Mouse (Mus musculus): ENCODE measurements around the gene Olfr352. TPM values are rescaled to one million over a fixed set of nuclear protein-coding genes. Genes with fewer than 3 reads are reported as not detected.

The Olfr352 gene
- polyA plus RNA-seq (2016; fragmentation: Nextera tagmentation; extraction: Ambion mirVana), result not detected in 2 replicates

DNA sequence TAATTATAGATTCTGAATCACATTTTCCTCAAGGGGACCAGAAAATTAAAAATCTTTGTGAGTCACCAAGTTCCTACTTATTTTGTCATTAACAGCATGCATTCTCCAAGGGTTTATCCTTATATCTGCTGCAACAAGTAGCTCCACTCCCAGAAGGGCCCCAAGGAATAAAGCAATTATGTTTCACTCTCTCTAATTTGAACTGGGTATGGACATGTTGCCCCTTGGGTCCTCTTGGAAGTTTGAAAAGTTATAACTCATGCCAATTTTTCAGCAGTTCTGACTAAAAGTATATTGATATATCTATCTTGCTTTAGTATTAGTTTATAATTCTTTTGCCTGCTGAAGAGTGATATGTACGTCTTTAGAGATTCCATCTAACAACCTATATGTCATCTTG lies at the start of gene Olfr352:
Olfr352 (plus strand) TSS at position 301 of the 400 bp plus-strand sequence.
- no peaks in the 10 kb centered on the region for H3K36me3 ChIP-seq
- no peak within 1 kb of the TSS for H3K27ac ChIP-seq
- H3K27me3 ChIP-seq (ENCODE audit: insufficient read depth, poor library complexity, severe bottlenecking), result no peaks in the 10 kb centered on the region
- H3K4me1 ChIP-seq, result no peaks in the 10 kb centered on the region
- H3K9me3 ChIP-seq, result peaks cover 10% of the 10 kb centered on the region; the same call in 1 of the 2 replicates
- 75% methylated on average over 1 of the region's 1 CpGs for WGBS
- H3K4me3 ChIP-seq, result no peak within 1 kb of the TSS
- no peak for DNase-seq (ENCODE audit: low spot score)

DNA sequence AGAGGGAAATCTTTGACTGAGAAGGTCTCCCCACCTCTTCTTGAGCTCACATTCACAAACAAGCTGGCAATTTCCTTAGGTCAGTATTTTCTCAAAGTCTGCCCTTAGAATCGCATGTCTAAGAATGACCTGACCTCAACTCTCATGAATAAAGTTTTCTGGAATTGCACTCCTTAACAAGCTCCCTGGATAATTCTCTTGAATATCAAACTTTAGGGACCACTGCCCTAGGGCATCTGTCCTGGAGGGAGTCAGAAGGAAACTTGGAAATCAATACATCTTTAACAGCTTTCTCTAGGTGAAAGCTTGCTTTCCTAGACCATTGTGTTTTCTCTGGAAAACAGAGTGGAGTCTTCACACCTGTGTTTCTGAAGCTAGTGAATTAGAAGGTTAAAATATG lies 22.2 kb upstream of the Olfr352 start, which contains the start of gene Olfr350:
Olfr350 (plus strand) TSS at position 301 of the 400 bp plus-strand sequence.
- no peaks in the 10 kb centered on the region for H3K4me1 ChIP-seq
- no peaks in the 10 kb centered on the region for H3K27me3 ChIP-seq (ENCODE audit: insufficient read depth, poor library complexity, severe bottlenecking)
- H3K36me3 ChIP-seq, result no peaks in the 10 kb centered on the region
- no peak within 1 kb of the TSS for H3K27ac ChIP-seq
- H3K9me3 ChIP-seq, result peaks cover 16% of the 10 kb centered on the region; the same call in 1 of the 2 replicates
- H3K4me3 ChIP-seq, result no peak within 1 kb of the TSS
- DNase-seq (ENCODE audit: low spot score), result no peak
- 80% methylated on average over 1 of the region's 1 CpGs for WGBS

DNA sequence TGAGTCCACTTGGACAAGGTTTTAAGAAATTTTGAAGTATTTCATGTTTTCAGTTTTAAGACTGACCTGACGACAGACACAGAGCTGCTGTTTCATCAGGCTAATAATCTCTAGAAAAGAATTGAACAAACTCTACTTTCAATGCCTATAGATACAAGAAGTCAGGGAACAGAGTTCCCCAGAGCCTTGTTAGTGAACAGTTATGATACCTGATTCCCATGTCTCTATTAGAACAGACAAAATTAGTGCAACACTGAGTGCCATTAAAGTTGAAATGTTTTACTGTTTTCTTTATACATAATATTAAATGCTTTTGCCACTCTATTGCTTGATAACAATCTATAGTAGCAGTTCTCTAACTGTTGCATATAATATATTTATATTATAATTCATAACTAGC lies 5.7 kb upstream of the Olfr352 start, which contains the start of gene Olfr351:
Olfr351 (minus strand) TSS at position 101 of the 400 bp plus-strand sequence.
- no peak within 1 kb of the TSS for H3K27ac ChIP-seq
- 75% methylated on average over 1 of the region's 1 CpGs for WGBS
- H3K4me3 ChIP-seq, result no peak within 1 kb of the TSS
- H3K36me3 ChIP-seq, result no peaks in the 10 kb centered on the region
- DNase-seq (ENCODE audit: low spot score), result no peak
- H3K9me3 ChIP-seq, result peaks cover 4% of the 10 kb centered on the region; the same call in 1 of the 2 replicates
- no peaks in the 10 kb centered on the region for H3K4me1 ChIP-seq
- no peaks in the 10 kb centered on the region for H3K27me3 ChIP-seq (ENCODE audit: insufficient read depth, poor library complexity, severe bottlenecking)

DNA sequence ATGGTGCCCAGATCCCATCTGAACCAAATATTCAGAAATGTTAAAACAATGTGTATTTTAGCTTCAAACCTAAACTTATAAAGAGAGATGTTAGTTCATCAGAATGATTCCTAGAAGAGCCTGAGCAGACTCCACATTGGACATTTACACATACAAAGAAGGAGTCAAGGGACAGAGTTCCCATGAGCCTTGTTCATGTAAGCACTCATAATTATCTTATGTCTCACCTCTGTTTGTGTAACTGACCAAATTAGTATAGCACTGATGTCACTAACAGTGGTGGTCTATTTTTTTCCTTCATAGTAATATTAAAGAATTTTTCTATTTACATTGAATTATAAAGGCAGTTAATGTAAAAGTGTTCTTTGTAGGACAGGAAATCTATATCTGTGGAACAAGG lies 24.6 kb downstream of the Olfr352 start, which contains the start of gene Olfr353:
Olfr353 (minus strand) TSS at position 101 of the 400 bp plus-strand sequence.
- no peak within 1 kb of the TSS for H3K27ac ChIP-seq
- H3K4me3 ChIP-seq, result no peak within 1 kb of the TSS
- no peaks in the 10 kb centered on the region for H3K27me3 ChIP-seq (ENCODE audit: insufficient read depth, poor library complexity, severe bottlenecking)
- no peaks in the 10 kb centered on the region for H3K4me1 ChIP-seq
- H3K9me3 ChIP-seq, result 0 out of 2 replicates have a peak, but pooled peaks cover 8% of the 10 kb centered on the region
- no peaks in the 10 kb centered on the region for H3K36me3 ChIP-seq
- DNase-seq (ENCODE audit: low spot score), result no peak

DNA sequence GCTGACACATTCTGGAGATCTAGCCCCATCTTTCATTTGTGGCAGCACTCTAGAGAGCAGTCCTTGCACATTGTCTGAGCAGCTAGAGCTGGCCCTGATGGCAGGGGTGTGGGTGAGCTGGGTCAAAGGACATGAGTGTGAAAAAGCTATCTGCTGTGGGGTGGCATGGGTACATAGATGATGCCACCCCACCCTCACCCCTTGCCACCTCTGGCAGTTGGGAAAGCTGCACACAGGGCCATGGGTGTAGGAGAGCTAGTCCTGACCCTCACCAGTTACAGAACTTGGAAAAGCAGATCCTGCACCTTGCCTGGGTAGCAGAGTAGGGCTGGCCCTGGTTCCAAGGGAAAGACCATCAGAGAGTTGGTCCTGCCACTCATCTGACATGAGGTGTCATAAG lies 28.9 kb downstream of the Olfr352 start:
- Histone ChIP-seq H3K36me3 (no peaks in the 10 kb centered on the region), H3K4me3 (no peak overlapping the region), H3K27me3 (ENCODE audit: insufficient read depth, poor library complexity, severe bottlenecking) (no peaks in the 10 kb centered on the region), H3K4me1 (no peaks in the 10 kb centered on the region), H3K9me3 (peaks cover 17% of the 10 kb centered on the region; the same call in 1 of the 2 replicates), H3K27ac (no peak overlapping the region)
- no peak for DNase-seq (ENCODE audit: low spot score)

DNA sequence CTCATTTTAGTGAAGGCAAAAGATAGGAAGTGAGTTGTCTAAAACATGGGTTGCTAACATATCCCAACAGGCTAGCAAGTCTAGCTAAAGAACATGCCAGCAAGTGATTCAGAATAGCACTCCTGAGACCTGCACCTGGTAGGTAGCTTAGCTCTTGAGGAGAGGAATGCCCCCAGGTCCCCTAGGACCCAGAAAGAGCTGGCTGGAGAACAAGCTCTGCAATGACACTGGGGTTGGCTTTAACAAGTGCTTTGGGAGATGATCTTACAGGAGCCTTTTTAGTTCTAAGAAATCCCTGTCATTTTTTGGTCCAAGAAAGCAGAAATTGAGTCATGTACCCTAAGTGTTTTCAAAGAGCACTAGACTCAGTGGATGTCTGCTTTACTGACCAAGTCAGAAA lies 37.1 kb downstream of the Olfr352 start, which contains the start of gene Olfr354:
Olfr354 (plus strand) TSS at position 301 of the 400 bp plus-strand sequence.
- no peaks in the 10 kb centered on the region for H3K36me3 ChIP-seq
- H3K27ac ChIP-seq, result no peak within 1 kb of the TSS
- H3K9me3 ChIP-seq, result peaks cover 8% of the 10 kb centered on the region
- H3K4me3 ChIP-seq, result no peak within 1 kb of the TSS
- no peaks in the 10 kb centered on the region for H3K4me1 ChIP-seq
- H3K27me3 ChIP-seq (ENCODE audit: insufficient read depth, poor library complexity, severe bottlenecking), result no peaks in the 10 kb centered on the region
- no peak for DNase-seq (ENCODE audit: low spot score)

Other genes with a start within 250 kb of the Olfr352 start
- not detected in 2 replicates for gene Olfr345, start 228.4 kb upstream of the Olfr352 start, polyA plus RNA-seq (2016; fragmentation: Nextera tagmentation; extraction: Ambion mirVana)
- gene Olfr346, start 182.7 kb upstream of the Olfr352 start, polyA plus RNA-seq (2016; fragmentation: Nextera tagmentation; extraction: Ambion mirVana), result not detected in 2 replicates
- not detected in 2 replicates for gene Olfr347, start 136.6 kb upstream of the Olfr352 start, polyA plus RNA-seq (2016; fragmentation: Nextera tagmentation; extraction: Ambion mirVana)
- gene Olfr348, start 84.2 kb upstream of the Olfr352 start, polyA plus RNA-seq (2016; fragmentation: Nextera tagmentation; extraction: Ambion mirVana), result not detected in 2 replicates
- not detected in 2 replicates for gene Olfr50, start 77.9 kb upstream of the Olfr352 start, polyA plus RNA-seq (2016; fragmentation: Nextera tagmentation; extraction: Ambion mirVana)
- gene Olfr3, start 51.4 kb upstream of the Olfr352 start, polyA plus RNA-seq (2016; fragmentation: Nextera tagmentation; extraction: Ambion mirVana), result not detected in 2 replicates
- gene Olfr350, start 22.1 kb upstream of the Olfr352 start, polyA plus RNA-seq (2016; fragmentation: Nextera tagmentation; extraction: Ambion mirVana), result not detected in 2 replicates
- gene Olfr351, start 5.8 kb upstream of the Olfr352 start, polyA plus RNA-seq (2016; fragmentation: Nextera tagmentation; extraction: Ambion mirVana), result not detected in 2 replicates
- not detected in 2 replicates for gene Olfr353, start 24.5 kb downstream of the Olfr352 start, polyA plus RNA-seq (2016; fragmentation: Nextera tagmentation; extraction: Ambion mirVana)
- not detected in 2 replicates for gene Olfr354, start 37.2 kb downstream of the Olfr352 start, polyA plus RNA-seq (2016; fragmentation: Nextera tagmentation; extraction: Ambion mirVana)
- gene Olfr355, start 60.4 kb downstream of the Olfr352 start, polyA plus RNA-seq (2016; fragmentation: Nextera tagmentation; extraction: Ambion mirVana), result not detected in 2 replicates
- not detected in 2 replicates for gene Olfr356, start 68.7 kb downstream of the Olfr352 start, polyA plus RNA-seq (2016; fragmentation: Nextera tagmentation; extraction: Ambion mirVana)
- gene Olfr357, start 125.4 kb downstream of the Olfr352 start, polyA plus RNA-seq (2016; fragmentation: Nextera tagmentation; extraction: Ambion mirVana), result not detected in 2 replicates
- gene Olfr358, start 140.9 kb downstream of the Olfr352 start, polyA plus RNA-seq (2016; fragmentation: Nextera tagmentation; extraction: Ambion mirVana), result not detected in 2 replicates
- not detected in 2 replicates for gene Olfr360, start 197.3 kb downstream of the Olfr352 start, polyA plus RNA-seq (2016; fragmentation: Nextera tagmentation; extraction: Ambion mirVana)
- not detected in 2 replicates for gene Olfr361, start 220.8 kb downstream of the Olfr352 start, polyA plus RNA-seq (2016; fragmentation: Nextera tagmentation; extraction: Ambion mirVana)
- not detected in 2 replicates for gene Olfr362, start 249.4 kb downstream of the Olfr352 start, polyA plus RNA-seq (2016; fragmentation: Nextera tagmentation; extraction: Ambion mirVana)

Measured in heart, embryonic 10.5 days (tissue).